Mouse (Mus musculus) cerebellum, adult 8-10 months (tissue): ENCODE data around the gene Traf2.

Experiments used
- DNase-seq: peaks from one replicate; pipeline ENCODE4 v3.0.0; 2022

The Traf2 gene

DNA sequence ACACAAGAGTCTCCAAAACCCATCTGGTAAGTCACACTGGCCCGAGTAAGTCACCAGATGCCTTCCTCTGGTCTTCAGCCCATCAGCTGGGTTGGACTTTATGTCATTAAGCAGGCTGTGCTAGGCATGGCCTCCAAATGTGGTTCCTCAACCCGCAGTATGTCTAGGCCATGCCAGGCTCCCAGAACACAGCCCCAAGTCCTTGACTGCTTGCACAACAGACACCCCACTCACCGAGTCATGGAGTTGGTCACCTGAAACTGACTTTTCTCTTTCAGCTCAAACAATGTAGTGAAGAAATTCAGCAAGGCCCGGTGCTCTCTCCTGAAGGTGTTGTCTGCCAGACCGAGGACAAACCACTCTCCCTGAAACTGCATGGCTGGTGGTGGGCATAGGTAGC, 53.8 kb downstream of the Traf2 start:
- DNase-seq: no peak

DNA sequence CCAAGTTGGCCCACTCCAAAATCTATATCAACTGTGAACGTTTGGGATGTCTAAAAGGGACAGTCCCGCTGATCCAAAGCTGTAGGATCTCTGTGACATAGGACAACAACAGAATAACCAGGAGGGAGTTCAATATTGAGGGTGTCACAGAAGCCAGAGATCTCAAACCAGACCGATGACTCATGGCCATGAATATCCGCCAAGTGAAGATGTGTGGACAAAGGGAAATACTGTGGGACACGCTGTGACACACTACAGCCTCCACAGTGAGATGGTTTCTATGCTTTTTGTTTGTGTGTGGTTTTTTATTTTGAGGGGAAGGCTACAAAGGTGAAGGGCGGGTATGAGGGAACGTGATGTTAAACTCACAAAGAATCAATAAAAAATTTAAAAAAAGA, 58.1 kb downstream of the Traf2 start:
- peak; percentile 65 for DNase-seq

DNA sequence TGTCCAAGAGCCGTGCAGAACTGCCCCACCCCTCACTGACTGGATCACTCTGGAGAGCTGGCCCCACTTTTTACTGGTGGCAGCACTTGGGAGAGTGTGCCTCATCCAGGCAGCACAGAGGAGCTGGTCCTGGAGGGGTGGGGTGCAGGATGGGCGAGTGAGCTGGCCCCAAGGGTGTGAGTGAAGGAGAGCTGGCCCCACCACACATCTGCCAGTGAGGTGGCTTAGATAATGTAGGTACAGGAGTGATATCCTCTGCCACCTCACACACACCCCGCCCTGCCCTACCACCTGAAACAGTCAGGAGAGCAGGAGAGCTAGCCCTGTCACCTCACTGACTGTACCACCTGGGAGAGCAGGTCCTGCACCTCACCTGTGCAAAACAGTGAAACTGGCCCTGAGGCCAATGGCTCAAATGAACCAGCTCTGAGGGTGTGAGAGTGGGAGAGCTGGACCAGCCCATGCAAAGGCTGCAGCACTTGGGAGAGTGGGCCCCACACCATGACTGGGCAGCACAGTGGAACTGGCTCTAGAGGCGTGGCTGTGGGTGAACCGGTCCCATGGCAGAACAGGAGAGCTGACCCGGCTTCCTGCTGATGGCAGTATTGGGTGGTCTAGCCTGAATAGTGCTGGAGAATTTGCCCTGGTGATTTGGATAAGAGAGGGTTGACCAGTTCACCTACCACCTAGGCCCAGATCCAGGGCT, 58.6 kb downstream of the Traf2 start:
- no peak for DNase-seq

DNA sequence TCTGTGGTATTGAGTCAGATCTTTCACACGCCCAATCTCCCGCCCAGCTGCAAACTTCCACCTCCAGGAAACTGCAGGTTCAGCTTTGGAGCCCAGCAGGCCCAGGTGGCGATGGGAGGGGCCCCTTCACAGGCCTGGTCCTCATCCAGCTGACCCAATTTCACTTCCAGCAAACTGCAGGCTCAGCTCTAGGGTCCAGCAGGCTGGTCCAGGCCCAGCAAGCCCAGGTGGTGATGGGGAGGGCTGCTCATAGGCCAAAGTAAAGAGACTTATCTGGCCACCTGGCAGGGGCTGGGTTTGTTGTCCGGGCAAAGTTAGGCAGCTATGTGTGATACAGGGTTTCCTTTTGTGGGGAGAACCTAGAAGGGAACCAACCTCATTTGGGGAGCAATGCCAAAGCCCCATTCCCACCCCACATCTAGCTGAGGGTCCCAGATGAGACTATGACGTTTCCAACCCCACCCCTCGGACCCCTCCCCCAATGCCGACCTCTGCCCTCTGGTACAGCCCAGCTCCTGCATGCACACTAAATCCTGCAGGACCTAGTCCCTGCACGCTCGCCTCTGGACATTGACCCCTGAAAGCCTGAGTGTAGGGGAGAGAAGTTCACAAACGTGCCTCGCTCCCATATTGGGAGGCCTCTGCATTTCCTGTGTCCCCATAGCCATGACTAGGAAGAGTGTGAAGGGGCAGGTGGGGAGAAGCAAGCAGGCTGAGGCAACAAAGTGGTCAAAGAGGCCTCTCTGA, 61.7 kb downstream of the Traf2 start:
- peak; percentile 95 for DNase-seq

DNA sequence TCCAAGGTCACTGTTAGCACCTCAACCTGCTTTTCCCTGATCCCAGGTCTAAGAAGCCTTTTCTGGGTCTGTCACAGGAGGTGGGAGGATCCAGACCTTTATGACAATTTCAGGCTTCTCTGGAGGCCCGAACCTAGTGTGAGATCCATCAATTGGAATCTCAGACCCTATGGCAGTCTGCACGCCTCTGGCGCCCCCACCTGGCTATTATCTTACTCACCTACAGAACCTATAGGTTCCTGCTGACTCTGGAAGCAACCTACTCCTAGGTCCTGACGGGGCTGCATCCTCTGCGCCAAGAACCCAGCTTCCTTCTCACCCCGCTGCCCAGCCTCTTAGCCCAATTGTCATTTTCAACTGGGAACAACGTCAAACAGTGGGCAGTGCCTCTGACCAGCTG, 63.8 kb downstream of the Traf2 start:
- DNase-seq: peak; percentile 63

DNA sequence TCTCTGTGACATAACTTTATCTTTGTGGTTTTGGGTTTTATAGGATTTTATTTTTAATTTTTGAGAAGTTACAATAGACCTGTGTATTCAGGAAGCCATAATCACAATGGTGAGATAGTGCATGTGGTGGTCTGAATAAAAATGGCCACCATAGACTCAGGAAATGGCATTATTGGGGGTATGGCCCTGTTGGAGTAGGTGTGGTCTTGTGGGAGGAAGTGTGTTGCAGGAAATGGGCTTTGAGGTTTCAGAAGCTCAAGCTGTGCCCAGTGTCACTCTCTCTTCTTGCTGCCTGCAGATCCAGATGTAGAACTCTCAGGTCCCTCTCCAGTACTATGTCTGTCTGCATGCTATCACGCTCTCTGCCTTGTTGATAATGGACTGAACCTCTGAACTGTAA, 66.2 kb downstream of the Traf2 start:
- DNase-seq: no peak

DNA sequence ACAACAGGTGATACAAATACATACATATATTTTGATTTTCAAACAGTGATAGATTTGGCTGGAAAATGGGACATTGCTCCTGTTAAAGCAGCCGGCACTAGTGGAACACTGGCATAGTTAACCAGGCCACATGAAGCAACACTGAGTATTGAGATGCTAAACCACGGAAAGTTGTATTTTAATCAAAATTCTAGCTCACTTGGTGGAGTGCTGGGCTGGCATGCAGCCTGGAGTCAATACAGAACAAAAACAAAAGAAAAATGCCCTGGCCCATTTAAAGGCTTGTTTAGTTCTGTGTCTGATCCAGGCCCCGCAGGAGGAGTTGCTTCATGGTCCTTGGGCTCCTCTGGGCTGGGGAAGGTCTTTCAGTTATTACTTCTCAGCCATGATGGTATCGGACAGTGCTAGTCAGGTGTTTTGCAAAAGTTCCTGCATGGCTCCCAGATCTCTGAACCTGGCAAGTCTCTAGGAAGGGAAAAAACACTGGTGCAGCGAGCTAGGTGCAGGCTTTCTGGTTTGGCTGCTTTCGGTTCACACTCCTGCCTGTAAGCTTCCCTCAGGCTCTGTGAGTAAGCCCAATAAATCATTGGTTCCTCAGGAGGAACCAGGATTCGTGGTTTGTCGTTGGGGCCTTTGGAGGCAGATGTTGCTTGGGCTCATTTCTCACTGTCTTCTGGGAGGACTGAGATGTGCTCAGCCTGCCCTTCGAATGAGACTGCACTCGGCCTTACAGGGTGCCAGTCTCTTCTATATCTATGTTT, 67.0 kb downstream of the Traf2 start:
- no peak for DNase-seq

DNA sequence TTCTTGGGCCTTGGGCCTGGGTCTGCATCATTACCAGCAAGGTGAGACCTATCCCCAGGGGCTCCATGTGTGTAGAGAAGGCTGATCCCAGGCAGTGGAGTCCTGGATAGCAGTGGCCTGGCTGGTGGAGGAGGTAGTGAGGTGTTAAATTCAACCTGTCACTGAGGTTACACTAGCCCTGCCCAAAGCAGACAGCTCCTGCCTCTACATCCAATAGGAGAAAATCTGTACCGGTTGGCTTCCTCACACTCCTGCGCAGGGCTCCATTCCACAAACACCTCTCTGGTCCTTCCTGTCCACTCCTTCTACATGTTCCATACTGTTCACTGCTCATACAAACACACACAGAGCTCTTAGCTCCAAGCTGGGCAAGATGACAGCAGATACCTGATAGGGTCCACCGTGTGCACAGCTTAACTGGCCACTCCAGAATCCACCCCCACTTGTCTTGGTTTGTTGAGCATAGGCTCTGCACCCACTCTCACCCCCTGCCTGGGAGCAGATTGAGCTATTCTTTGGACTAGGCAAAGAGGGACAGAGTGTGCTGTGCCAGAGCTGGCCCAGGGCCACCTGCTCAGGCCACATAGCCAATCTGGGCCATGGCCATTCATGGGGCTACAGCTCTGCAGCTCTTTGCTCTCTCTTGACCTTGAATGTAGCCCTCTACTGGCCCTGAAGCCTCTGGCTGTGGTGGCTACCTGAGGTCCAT, 68.6 kb downstream of the Traf2 start:
- peak; percentile 96 for DNase-seq

DNA sequence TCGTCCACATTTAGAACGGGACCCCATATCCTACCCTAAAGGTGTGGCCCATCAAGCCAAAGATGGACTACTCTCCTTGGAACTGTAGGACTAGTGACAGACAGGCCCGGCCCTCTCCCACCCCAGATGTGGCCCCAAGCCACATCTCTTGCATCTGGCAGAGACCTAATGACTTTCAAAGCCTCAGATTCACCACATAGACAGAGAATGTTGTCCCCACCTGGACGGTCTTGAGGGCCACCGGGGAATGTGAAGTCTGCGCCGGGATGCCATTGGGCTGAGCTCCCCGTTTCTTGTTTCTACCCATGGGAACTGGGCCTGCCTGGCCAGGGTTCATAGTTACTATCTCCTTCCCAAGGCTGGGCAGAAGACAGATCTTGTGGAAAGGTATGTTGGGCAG, 69.2 kb downstream of the Traf2 start:
- no peak for DNase-seq

DNA sequence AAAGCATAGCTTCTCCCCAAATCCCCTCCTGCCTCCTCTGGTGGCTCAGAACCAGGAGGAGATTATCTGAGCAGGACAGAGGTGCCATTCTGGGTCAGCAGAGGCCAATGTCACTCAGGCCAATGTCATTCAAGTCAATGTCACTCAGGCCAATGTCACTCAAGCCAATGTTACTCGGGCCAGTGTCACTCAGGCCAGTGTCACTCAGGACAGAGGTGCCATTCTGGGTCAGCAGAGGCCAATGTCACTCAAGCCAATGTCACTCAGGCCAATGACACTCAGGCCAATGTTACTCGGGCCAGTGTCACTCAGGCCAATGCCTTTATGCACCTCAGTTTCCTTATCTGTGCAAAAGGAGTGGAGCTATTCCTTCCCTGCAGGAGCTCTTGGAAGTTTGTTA, 74.2 kb downstream of the Traf2 start:
- no peak for DNase-seq

DNA sequence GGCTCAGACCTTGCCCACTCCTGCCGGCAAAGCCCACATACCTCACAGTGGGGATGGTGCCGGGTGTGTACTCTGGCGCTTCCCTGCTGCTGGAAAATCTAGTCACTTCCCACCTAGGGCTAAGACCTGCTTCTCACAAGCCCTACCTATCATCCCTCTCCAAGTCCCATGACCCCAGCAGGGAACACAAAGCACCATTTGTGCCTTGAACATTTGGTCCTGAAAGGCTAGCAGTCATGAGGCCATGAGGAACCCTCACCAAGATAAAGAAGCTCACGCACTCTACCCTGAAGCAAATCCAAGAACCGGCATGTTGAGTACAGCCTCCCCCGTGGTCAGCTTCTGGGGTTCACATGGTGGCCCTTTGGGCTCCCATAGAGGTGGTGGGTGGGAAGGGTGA, 76.8 kb downstream of the Traf2 start, which contains the start of gene Ptgds:
TSS of gene Ptgds (minus strand) at position 78 of the 400 bp plus-strand sequence.
- no peak for DNase-seq

DNA sequence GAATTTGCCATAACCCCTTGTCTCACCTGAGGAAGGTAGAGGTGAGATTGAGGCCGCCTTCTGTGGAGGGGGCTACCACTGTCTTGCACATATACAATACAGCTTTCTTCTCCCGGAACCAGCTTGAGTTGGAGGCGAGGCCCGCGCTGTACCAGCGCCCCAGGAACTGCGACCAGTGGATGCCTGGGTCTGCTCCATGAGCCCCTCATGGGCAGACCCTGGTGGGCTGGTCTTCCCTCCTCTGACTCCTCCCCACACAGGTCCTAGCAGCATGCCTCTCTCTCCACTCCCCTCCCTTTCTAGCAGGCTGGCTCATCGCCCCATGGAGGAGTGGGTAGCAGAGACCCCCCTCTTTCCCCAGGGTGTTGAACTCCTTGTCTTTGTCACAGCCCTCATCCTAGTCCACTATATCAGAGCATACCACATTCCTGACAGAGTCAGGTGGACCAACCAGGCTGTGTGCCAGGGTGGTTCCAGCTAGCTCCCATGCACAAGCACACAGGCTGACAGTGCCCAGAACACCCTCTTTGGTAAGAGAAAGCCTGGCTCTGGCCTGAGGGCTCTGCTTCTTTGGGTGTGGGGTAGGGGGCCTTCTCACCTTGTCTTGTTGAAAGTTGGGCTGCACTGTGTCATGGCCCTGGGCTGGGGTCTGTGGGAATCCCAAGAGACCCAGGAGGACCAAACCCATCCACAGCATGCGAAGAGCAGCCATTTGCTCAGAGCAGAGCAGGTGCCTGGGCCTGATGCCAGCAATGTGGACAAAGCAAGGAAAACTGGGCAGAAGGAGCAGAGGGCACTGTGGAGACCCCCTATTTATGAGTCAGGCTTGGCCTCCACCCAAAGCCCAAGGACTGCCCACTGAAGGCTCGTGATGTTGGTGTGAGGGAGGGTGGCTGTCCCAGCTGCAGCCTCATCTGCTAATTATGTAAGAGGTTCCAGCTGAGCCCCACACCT, 77.5 kb downstream of the Traf2 start:
- DNase-seq: peak; percentile 69
